In genomic region chr9:107555701-107556100, GRCm38 (mm10) we compare ENCODE assay signal across 8 mouse cellular contexts. TPM values are rescaled to one million over a fixed set of nuclear protein-coding genes. Genes with fewer than 3 reads are reported as not detected.
DNase-seq lines count a peak whose midpoint lies in the region; ATAC-seq lines count a peak whose summit lies in the region.

No protein-coding gene starts in this region.

- H3K4me2 ChIP-seq in forebrain, embryonic 11.5 days (ENCODE audit: low read depth, low read length, severe bottlenecking): peak overlapping the region; percentile 78
- peak overlapping the region; percentile 95 for H3K4me2 ChIP-seq in liver, embryonic 12.5 days

- 38% methylated on average over 2 of the region's 2 CpGs for WGBS in heart, embryonic 10.5 days
- WGBS in forebrain, embryonic 11.5 days: 47% methylated on average over 2 of the region's 2 CpGs
- WGBS in liver, embryonic 12.5 days (ENCODE audit: insufficient replicate concordance): 38% methylated on average over 2 of the region's 2 CpGs

- peaks cover 50% of the 10 kb centered on the region for H3K4me1 ChIP-seq in heart, embryonic 10.5 days
- peaks cover 29% of the 10 kb centered on the region for H3K4me1 ChIP-seq in forebrain, embryonic 11.5 days (replicated peaks; ENCODE audit: control insufficient read depth, insufficient read depth, low read length)
- H3K4me1 ChIP-seq in liver, embryonic 12.5 days: peaks cover 59% of the 10 kb centered on the region

- H3K4me3 ChIP-seq in heart, embryonic 10.5 days: peak overlapping the region; percentile 84
- peak overlapping the region; percentile 67 for H3K4me3 ChIP-seq in forebrain, embryonic 11.5 days (ENCODE audit: low read depth, low read length)
- H3K4me3 ChIP-seq in liver, embryonic 12.5 days: peak overlapping the region; percentile 80

- H3K9ac ChIP-seq in forebrain, embryonic 11.5 days (ENCODE audit: low read length): peak overlapping the region; percentile 86
- H3K9ac ChIP-seq in liver, embryonic 12.5 days: peak overlapping the region; percentile 93

- no peak for ATAC-seq in forebrain, embryonic 11.5 days (replicated peaks; ENCODE audit: low FRiP score)
- ATAC-seq in liver, embryonic 12.5 days: no peak
- no peak for ATAC-seq in megakaryocyte-erythroid progenitor cell, adult 5-6 weeks (replicated peaks; ENCODE audit: low FRiP score, low TSS enrichment, poor library complexity, severe bottlenecking)

- H3K27me3 ChIP-seq in heart, embryonic 10.5 days (ENCODE audit: insufficient read depth, poor library complexity, severe bottlenecking): peaks cover 18% of the 10 kb centered on the region
- H3K27me3 ChIP-seq in forebrain, embryonic 11.5 days (ENCODE audit: control insufficient read depth, insufficient read depth, low read length): peaks cover 6% of the 10 kb centered on the region; the same call in 1 of the 2 replicates
- H3K27me3 ChIP-seq in liver, embryonic 12.5 days (replicated peaks): peaks cover 18% of the 10 kb centered on the region

- peak overlapping the region; percentile 96 for H3K27ac ChIP-seq in heart, embryonic 10.5 days
- H3K27ac ChIP-seq in forebrain, embryonic 11.5 days (ENCODE audit: low read depth, low read length): no peak overlapping the region
- H3K27ac ChIP-seq in liver, embryonic 12.5 days: peak overlapping the region; percentile 96

- no peaks in the 10 kb centered on the region for H3K9me3 ChIP-seq in heart, embryonic 10.5 days
- no peaks in the 10 kb centered on the region for H3K9me3 ChIP-seq in forebrain, embryonic 11.5 days (ENCODE audit: control insufficient read depth, low read length)
- H3K9me3 ChIP-seq in liver, embryonic 12.5 days (replicated peaks): no peaks in the 10 kb centered on the region

- DNase-seq in heart, embryonic 10.5 days (ENCODE audit: low spot score): no peak
- no peak for DNase-seq in heart, adult 18-20 months
- peak; percentile 64 for DNase-seq in 3T3-L1 (ENCODE audit: low read depth, low spot score)
- no peak for DNase-seq in forebrain, embryonic 11.5 days (ENCODE audit: low spot score)
- DNase-seq in T-cell, adult 2 months (ENCODE audit: low spot score): no peak
- DNase-seq in gastrocnemius, postnatal 4 days (ENCODE audit: low spot score in 2 of 2): no peak

- peaks cover 44% of the 10 kb centered on the region for H3K36me3 ChIP-seq in heart, embryonic 10.5 days
- H3K36me3 ChIP-seq in forebrain, embryonic 11.5 days (ENCODE audit: control insufficient read depth, insufficient read depth, low read length): peaks cover 14% of the 10 kb centered on the region; the same call in 1 of the 2 replicates
- H3K36me3 ChIP-seq in liver, embryonic 12.5 days: peaks cover 44% of the 10 kb centered on the region

RNA-seq across cellular contexts. Expression of gene Rassf1, which starts 4.3 kb away (rescaled TPM):
- polyA plus RNA-seq in heart, embryonic 10.5 days (2016; fragmentation: Nextera tagmentation; extraction: Ambion mirVana): 50.5 and 51.7 TPM in 2 replicates
- total RNA-seq in heart, adult 18-20 months (2021): 10 to 100 TPM; 15.1 TPM
- polyA plus RNA-seq in forebrain, embryonic 11.5 days (2014; fragmentation: Nextera tagmentation; extraction: Ambion mirVana): 48.2 and 51.8 TPM in 2 replicates
- 22.2 and 24.8 TPM in 2 replicates for polyA plus RNA-seq in liver, embryonic 12.5 days (2016; fragmentation: Nextera tagmentation; extraction: Ambion mirVana)
- total RNA-seq in megakaryocyte-erythroid progenitor cell, adult 5-6 weeks (2014; fragmentation: Nextera tagmentation): 24.6 and 29.3 TPM in 2 replicates
- 32.8 and 40.3 TPM in 2 replicates for total RNA-seq in megakaryocyte-erythroid progenitor cell, adult 5-6 weeks (2017)
- 10 to 100 TPM; 31.1 to 39.6 TPM for total RNA-seq in gastrocnemius, postnatal 4 days (2021)

RNA-seq across cellular contexts. Expression of gene Tusc2, which starts 7.4 kb away (rescaled TPM):
- polyA plus RNA-seq in heart, embryonic 10.5 days (2016; fragmentation: Nextera tagmentation; extraction: Ambion mirVana): 64.7 and 70.0 TPM in 2 replicates
- 10 to 100 TPM; 38.3 to 40.9 TPM for total RNA-seq in heart, adult 18-20 months (2021)
- 81.9 and 93.0 TPM in 2 replicates for polyA plus RNA-seq in forebrain, embryonic 11.5 days (2014; fragmentation: Nextera tagmentation; extraction: Ambion mirVana)
- polyA plus RNA-seq in liver, embryonic 12.5 days (2016; fragmentation: Nextera tagmentation; extraction: Ambion mirVana): 48.6 and 52.7 TPM in 2 replicates
- total RNA-seq in megakaryocyte-erythroid progenitor cell, adult 5-6 weeks (2014; fragmentation: Nextera tagmentation): 27.2 and 33.6 TPM in 2 replicates
- 15.6 and 26.1 TPM in 2 replicates for total RNA-seq in megakaryocyte-erythroid progenitor cell, adult 5-6 weeks (2017)
- total RNA-seq in gastrocnemius, postnatal 4 days (2021): 10 to 100 TPM; 20.3 to 21.5 TPM

RNA-seq across cellular contexts. Expression of gene Zmynd10, which starts 8.6 kb away (rescaled TPM):
- polyA plus RNA-seq in heart, embryonic 10.5 days (2016; fragmentation: Nextera tagmentation; extraction: Ambion mirVana): 0.17 TPM in 1 of 2 replicates, not detected in the other
- under 1 TPM in 1 of 2 experiments, not detected in 1; 0.62 TPM for total RNA-seq in heart, adult 18-20 months (2021)
- 1.1 and 2.3 TPM in 2 replicates for polyA plus RNA-seq in forebrain, embryonic 11.5 days (2014; fragmentation: Nextera tagmentation; extraction: Ambion mirVana)
- polyA plus RNA-seq in liver, embryonic 12.5 days (2016; fragmentation: Nextera tagmentation; extraction: Ambion mirVana): not detected in 2 replicates
- not detected in 2 replicates for total RNA-seq in megakaryocyte-erythroid progenitor cell, adult 5-6 weeks (2014; fragmentation: Nextera tagmentation)
- total RNA-seq in megakaryocyte-erythroid progenitor cell, adult 5-6 weeks (2017): not detected in 2 replicates
- total RNA-seq in gastrocnemius, postnatal 4 days (2021): not detected

RNA-seq across cellular contexts. Expression of gene Hyal2, which starts 12.0 kb away (rescaled TPM):
- polyA plus RNA-seq in heart, embryonic 10.5 days (2016; fragmentation: Nextera tagmentation; extraction: Ambion mirVana): 116 and 128 TPM in 2 replicates
- 10 to 100 TPM; 31.4 to 40.0 TPM for total RNA-seq in heart, adult 18-20 months (2021)
- 129 and 139 TPM in 2 replicates for polyA plus RNA-seq in forebrain, embryonic 11.5 days (2014; fragmentation: Nextera tagmentation; extraction: Ambion mirVana)
- 53.9 and 57.6 TPM in 2 replicates for polyA plus RNA-seq in liver, embryonic 12.5 days (2016; fragmentation: Nextera tagmentation; extraction: Ambion mirVana)
- total RNA-seq in megakaryocyte-erythroid progenitor cell, adult 5-6 weeks (2014; fragmentation: Nextera tagmentation): 7.6 and 23.6 TPM in 2 replicates
- 5.4 and 8.3 TPM in 2 replicates for total RNA-seq in megakaryocyte-erythroid progenitor cell, adult 5-6 weeks (2017)
- 10 to 100 TPM; 21.8 to 32.0 TPM for total RNA-seq in gastrocnemius, postnatal 4 days (2021)

RNA-seq across cellular contexts. Expression of gene Nprl2, which starts 13.7 kb away (rescaled TPM):
- 28.3 and 33.1 TPM in 2 replicates for polyA plus RNA-seq in heart, embryonic 10.5 days (2016; fragmentation: Nextera tagmentation; extraction: Ambion mirVana)
- total RNA-seq in heart, adult 18-20 months (2021): 10 to 100 TPM; 20.4 to 21.0 TPM
- polyA plus RNA-seq in forebrain, embryonic 11.5 days (2014; fragmentation: Nextera tagmentation; extraction: Ambion mirVana): 40.7 and 43.7 TPM in 2 replicates
- polyA plus RNA-seq in liver, embryonic 12.5 days (2016; fragmentation: Nextera tagmentation; extraction: Ambion mirVana): 15.3 and 16.0 TPM in 2 replicates
- total RNA-seq in megakaryocyte-erythroid progenitor cell, adult 5-6 weeks (2014; fragmentation: Nextera tagmentation): 14.8 and 19.1 TPM in 2 replicates
- total RNA-seq in megakaryocyte-erythroid progenitor cell, adult 5-6 weeks (2017): 7.5 and 8.7 TPM in 2 replicates
- total RNA-seq in gastrocnemius, postnatal 4 days (2021): 10 to 100 TPM; 10.0 to 12.7 TPM
